Mouse (Mus musculus): ENCODE measurements around the gene Kcnk5.

DNA sequence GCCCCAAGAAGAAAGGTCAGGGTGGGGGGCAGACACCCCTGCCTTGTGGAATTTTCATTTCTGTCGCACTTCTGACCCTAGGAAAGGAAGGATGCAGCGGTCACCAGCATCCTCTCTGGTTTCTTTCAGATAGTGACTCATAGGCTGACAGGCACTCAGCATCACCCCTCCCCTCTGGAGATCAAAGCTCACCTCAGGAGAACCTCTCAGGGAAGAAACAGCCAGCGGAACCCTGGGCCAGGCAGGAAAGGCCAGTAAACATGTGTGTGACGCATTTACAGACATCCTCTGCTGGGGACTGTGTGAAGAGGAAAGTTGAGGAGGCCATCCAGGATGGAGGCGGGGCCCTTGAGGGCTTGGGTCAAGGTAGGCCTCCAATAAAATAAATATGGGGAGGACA, 83.5 kb downstream of the Kcnk5 start:
- TF ChIP-seq CTCF (IDR thresholded peaks at IDR 0.05; ENCODE audit: insufficient read depth, low read length) (no peak), POLR2A (IDR thresholded peaks at IDR 0.05; ENCODE audit: borderline replicate concordance, extremely low read depth, low read depth, low read length) (no peak)
